Mouse (Mus musculus): ENCODE data around the gene Atad5. TPM values are rescaled to one million over a fixed set of nuclear protein-coding genes. Genes with fewer than 3 reads are reported as not detected.

The Atad5 gene
- polyA plus RNA-seq, 1 experiment = 9.4 TPM

DNA sequence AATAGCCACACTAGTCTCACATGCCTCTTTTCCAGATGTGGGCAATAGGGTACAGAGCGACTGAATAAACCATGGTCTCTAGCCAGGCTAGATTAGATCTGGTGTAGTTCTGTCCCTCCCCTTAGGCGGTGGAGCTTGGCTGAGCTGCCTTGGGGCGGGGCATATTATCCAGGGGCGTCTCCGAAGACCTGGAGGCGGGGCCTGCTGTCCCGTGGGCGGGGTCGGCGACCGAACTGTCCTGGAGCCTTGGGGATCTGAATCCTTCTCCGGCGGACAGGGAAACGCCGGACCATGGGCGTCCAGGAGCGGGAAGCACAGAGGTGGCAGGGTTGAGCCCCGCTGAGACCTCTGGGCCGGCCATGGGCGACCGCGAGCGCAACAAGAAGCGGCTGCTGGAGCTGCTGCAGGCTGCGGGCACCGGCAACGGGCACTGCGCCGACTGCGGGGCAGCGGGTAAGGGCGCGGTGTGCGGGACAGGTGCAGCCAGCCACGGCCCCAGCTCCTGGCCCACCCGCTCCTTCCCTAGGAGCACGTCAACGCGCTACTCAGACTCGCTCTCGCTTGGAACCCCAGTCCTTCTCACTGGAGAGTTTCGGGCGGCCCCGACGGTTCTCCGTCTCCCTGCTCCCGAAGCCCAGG is 64.8 kb downstream of the Atad5 start, which contains the start of gene Adap2:
TSS of gene Adap2 (plus strand) at position 249 of the 639 bp plus-strand sequence.
- DNase-seq (ENCODE audit: low read depth) = peak; percentile 76
- TF ChIP-seq POLR2A (IDR thresholded peaks at IDR 0.05; ENCODE audit: borderline replicate concordance, extremely low read depth, insufficient read depth, insufficient read length, poor library complexity, severe bottlenecking) = no peak
- TF ChIP-seq CTCF (IDR thresholded peaks at IDR 0.05; ENCODE audit: borderline replicate concordance, extremely low read depth, insufficient read depth, insufficient read length) = no peak

GRCm38 (mm10) chr11:80154501-80154900 is 65.3 kb downstream of the Atad5 start:
- DNase-seq (ENCODE audit: low read depth) = no peak
- TF ChIP-seq POLR2A (IDR thresholded peaks at IDR 0.05; ENCODE audit: borderline replicate concordance, extremely low read depth, insufficient read depth, insufficient read length, poor library complexity, severe bottlenecking) (no peak), CTCF (IDR thresholded peaks at IDR 0.05; ENCODE audit: borderline replicate concordance, extremely low read depth, insufficient read depth, insufficient read length) (no peak)

DNA sequence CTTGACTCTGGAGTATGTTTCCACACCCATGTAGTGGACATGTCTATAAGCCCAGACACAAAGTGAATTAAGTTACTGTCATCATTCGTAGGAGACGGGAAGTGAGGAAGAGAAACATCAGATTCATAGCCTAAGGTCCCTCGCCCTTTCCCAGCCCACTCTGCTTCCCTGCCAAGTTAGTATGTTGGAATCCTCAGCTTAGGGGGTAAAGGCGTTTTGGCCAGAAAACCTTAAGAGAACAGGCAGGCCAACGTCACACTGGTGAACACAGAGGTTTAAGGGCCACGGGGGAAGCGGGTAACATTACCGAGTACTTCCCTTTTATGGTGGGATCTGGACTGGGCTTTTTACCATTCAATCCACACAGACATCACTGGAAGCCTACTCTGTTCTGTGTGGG is 66.3 kb downstream of the Atad5 start:
- TF ChIP-seq CTCF (IDR thresholded peaks at IDR 0.05; ENCODE audit: borderline replicate concordance, extremely low read depth, insufficient read depth, insufficient read length) = no peak
- TF ChIP-seq POLR2A (IDR thresholded peaks at IDR 0.05; ENCODE audit: borderline replicate concordance, extremely low read depth, insufficient read depth, insufficient read length, poor library complexity, severe bottlenecking) = no peak
- no peak for DNase-seq (ENCODE audit: low read depth)

DNA sequence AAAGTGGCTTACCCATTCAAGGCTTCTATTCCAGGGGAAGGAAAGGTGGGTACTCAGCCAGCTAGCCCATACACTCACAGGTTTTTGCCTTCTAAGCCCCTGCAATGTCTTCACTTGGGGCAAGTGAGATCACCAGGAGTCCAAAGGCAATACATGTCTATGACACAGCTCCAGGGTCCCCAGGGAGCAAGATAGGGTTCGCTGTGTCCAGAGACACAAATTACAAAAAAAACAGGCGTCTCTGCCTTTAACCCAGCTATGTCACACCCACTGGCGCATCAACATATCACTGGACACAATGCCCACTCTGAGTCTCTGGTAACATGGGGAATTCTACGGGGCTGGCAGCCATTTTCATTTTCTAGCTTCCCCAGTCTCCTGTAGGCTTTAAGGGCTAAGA is 66.8 kb downstream of the Atad5 start:
- no peak for DNase-seq (ENCODE audit: low read depth)
- no peak for TF ChIP-seq CTCF (IDR thresholded peaks at IDR 0.05; ENCODE audit: borderline replicate concordance, extremely low read depth, insufficient read depth, insufficient read length)

DNA sequence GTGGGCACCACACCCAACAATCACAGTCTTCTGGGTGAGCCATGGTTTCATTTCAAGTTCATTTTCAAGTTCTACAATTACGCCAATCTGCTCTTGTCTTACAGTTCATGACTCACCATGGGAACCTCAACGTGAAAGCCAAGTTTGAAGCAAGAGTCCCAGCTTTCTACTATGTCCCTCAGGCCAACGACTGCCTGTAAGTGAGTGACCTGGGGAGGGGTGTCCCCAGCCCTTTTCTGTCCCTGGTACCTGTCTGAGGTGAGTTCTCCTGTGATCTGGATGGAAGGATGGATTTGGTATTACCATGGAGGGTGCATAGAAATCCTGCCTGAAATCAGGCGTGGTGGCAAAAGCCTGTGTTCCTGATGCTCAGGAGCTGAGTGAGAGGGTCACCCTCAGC is 67.6 kb downstream of the Atad5 start:
- TF ChIP-seq POLR2A (IDR thresholded peaks at IDR 0.05; ENCODE audit: borderline replicate concordance, extremely low read depth, insufficient read depth, insufficient read length, poor library complexity, severe bottlenecking) (no peak), CTCF (IDR thresholded peaks at IDR 0.05; ENCODE audit: borderline replicate concordance, extremely low read depth, insufficient read depth, insufficient read length) (no peak)
- no peak for DNase-seq (ENCODE audit: low read depth)

DNA sequence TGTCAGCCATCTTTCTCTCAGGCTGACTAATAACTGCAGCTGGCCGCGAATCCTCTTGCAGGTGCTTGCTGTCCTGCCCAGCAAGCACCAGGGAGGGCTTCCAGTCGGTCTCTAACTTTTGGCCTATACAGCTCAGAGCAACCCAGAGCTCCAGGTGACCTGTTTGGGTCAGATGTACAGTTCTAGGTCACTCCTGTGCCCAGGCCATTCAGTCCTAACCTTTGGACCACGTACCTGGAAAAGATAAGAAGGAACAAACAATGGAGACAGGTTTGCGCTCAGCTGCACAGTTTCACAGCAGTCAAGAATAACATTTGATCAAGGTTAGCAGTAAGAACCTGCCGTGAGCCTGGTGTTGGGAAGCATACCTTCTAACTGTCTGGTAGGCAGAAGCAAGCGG is 69.8 kb downstream of the Atad5 start:
- no peak for DNase-seq (ENCODE audit: low read depth)
- TF ChIP-seq POLR2A (IDR thresholded peaks at IDR 0.05; ENCODE audit: borderline replicate concordance, extremely low read depth, insufficient read depth, insufficient read length, poor library complexity, severe bottlenecking) = no peak
- TF ChIP-seq CTCF (IDR thresholded peaks at IDR 0.05; ENCODE audit: borderline replicate concordance, extremely low read depth, insufficient read depth, insufficient read length) = no peak

DNA sequence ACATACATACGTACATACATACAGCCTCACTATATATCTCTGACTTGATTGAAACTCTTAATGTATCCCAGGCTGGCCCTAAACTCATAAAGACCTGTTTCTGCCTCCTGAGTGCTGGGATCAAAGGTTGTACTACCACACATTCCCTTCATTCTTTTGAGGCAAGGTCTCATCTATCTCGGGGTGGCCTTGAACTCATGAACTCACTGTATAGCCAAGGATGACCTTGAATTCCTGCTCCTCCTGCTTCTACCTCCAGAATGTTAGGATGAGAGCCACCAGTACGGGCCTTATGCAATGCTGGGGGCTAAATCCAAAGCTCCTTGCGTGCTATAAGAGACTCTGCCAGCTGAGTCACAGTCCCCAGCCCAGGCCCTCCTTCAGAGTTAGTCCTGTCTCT is 71.8 kb downstream of the Atad5 start:
- no peak for DNase-seq (ENCODE audit: low read depth)
- TF ChIP-seq CTCF (IDR thresholded peaks at IDR 0.05; ENCODE audit: borderline replicate concordance, extremely low read depth, insufficient read depth, insufficient read length) (no peak), POLR2A (IDR thresholded peaks at IDR 0.05; ENCODE audit: borderline replicate concordance, extremely low read depth, insufficient read depth, insufficient read length, poor library complexity, severe bottlenecking) (no peak)

DNA sequence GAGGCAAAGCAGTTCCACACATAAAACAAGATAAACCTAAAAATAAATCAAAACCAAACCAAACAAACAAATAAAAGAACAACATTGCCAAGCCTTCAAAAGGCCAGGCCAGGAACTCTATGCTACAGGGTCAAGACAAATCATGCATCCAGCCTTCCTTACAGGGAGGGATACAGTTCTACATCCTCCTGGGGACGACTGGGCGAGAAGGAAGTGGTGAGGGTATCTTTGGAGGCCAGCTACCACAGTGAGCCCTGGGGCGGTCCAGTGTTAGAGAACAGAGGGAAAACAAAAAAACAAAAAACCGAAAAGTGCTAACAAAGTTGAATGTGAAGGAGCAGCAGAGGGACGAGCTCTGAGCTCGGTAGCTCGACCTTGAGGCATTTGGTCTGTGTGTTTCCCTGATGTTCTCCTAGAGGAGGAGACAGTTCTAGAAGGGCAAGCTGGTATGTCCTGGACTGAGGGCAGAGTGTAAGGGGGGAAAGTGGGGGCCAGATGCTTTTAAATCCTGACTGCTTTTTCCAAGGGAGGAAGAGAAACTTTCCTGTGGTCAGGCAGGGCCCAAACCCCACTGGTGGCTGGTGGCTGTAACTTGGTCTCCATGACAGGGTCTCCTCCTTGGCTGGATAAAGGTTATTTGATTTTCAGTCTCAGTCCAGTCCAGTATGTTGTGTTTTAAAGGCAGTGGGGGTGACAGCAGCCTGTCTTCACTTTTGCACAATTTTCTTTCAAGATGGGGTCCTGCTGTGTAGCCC is 74.3 kb downstream of the Atad5 start:
- no peak for TF ChIP-seq POLR2A (IDR thresholded peaks at IDR 0.05; ENCODE audit: borderline replicate concordance, extremely low read depth, insufficient read depth, insufficient read length, poor library complexity, severe bottlenecking)
- no peak for TF ChIP-seq CTCF (IDR thresholded peaks at IDR 0.05; ENCODE audit: borderline replicate concordance, extremely low read depth, insufficient read depth, insufficient read length)
- no peak for DNase-seq (ENCODE audit: low read depth)

DNA sequence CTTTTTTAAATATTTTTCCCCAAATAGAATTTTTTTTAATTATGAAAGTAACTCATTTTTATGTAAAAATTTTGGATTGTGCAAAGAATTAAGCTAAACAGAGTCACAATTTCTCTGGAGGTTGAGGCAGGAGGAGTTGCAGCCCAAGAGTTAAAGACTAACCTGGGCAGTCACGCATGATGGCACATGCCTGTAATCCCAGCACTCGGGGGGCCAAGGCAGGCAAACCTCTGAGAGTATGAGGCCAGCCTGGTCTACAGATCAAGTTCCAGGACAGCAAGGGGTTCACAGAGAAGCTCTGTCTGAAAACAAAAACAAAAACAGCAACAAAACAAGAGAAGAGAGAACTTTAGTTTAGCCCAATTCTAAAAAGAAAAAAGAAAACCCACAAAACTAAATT is 75.0 kb downstream of the Atad5 start:
- no peak for DNase-seq (ENCODE audit: low read depth)
- TF ChIP-seq CTCF (IDR thresholded peaks at IDR 0.05; ENCODE audit: borderline replicate concordance, extremely low read depth, insufficient read depth, insufficient read length) (no peak), POLR2A (IDR thresholded peaks at IDR 0.05; ENCODE audit: borderline replicate concordance, extremely low read depth, insufficient read depth, insufficient read length, poor library complexity, severe bottlenecking) (no peak)

GRCm38 (mm10) chr11:80168121-80168520 is 78.9 kb downstream of the Atad5 start:
- TF ChIP-seq POLR2A (IDR thresholded peaks at IDR 0.05; ENCODE audit: borderline replicate concordance, extremely low read depth, insufficient read depth, insufficient read length, poor library complexity, severe bottlenecking) = no peak
- TF ChIP-seq CTCF (IDR thresholded peaks at IDR 0.05; ENCODE audit: borderline replicate concordance, extremely low read depth, insufficient read depth, insufficient read length) = no peak
- no peak for DNase-seq (ENCODE audit: low read depth)

DNA sequence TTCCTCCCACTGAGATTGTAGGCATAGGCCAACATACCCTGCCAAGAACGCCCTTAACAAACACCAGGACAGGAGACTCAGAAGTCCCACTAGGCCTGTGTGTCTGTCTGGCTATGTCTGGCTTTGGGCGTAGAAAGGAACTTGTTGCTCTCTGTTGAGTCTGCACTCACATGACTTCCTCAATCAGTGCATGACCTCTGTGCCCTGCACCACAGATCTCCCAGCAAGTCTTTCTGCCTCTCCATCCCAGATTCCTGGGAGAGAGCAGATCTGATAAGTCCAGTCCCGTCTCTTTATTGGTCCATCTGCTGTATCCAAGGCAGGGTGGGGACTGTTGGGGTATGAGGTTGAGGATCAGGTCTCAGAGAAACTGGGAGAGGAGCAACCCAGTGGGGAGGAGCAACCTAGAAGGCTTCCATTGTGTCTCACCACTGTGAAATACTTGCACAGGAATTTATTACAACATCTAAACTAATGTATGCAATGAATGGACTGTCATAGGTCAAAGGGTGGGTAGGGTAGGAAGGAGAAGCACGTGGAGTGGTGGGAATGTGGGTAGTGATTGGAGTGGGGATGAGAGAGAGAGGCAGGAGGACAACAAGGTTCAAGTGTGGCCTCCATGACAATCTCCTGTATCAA is 79.5 kb downstream of the Atad5 start:
- no peak for DNase-seq (ENCODE audit: low read depth)
- no peak for TF ChIP-seq CTCF (IDR thresholded peaks at IDR 0.05; ENCODE audit: borderline replicate concordance, extremely low read depth, insufficient read depth, insufficient read length)
- TF ChIP-seq POLR2A (IDR thresholded peaks at IDR 0.05; ENCODE audit: borderline replicate concordance, extremely low read depth, insufficient read depth, insufficient read length, poor library complexity, severe bottlenecking) = no peak
